Mouse (Mus musculus) CD4-positive, CD25-positive, alpha-beta regulatory T cell, adult 4 months (primary cell): Measurements from ENCODE around the gene Prr5. TPM values are rescaled to one million over a fixed set of nuclear protein-coding genes. Genes with fewer than 3 reads are reported as not detected.

Experiments
- polyA plus RNA-seq, 2 experiments: library from polyadenylated mRNA; unstranded; fragments of 100-300 nt; shearing (Covaris generic); gene quantifications; one replicate each; pipeline ENCODE4 v1.2.1; 2017

Prr5 gene
- polyA plus RNA-seq, 2 experiments from 2014 or later, result 0.56 TPM; not detected in 1

Other genes starting within 250 kb of the Prr5 start
- not detected for gene Shisal1, start 222.5 kb upstream of the Prr5 start, polyA plus RNA-seq
- 1 to 10 TPM; 2.5 to 3.2 TPM for gene Rtl6, start 111.8 kb upstream of the Prr5 start, polyA plus RNA-seq
- not detected for gene Arhgap8, start 50.4 kb downstream of the Prr5 start, polyA plus RNA-seq
- gene Phf21b, start 186.4 kb downstream of the Prr5 start, polyA plus RNA-seq, result 1 to 10 TPM in 1 of 2 experiments, under 1 TPM in 1; 0.96 to 1.9 TPM